Mouse (Mus musculus): ENCODE measurements around the gene Fam120a. TPM values are rescaled to one million over a fixed set of nuclear protein-coding genes. Genes with fewer than 3 reads are reported as not detected.

Gene Fam120a
- total RNA-seq, 2 experiments from 2014 or later: 76.8 to 77.6 TPM

Other genes starting within 250 kb of the Fam120a start
- 10 to 100 TPM; 36.3 to 37.0 TPM for gene Phf2, start 96.9 kb downstream of the Fam120a start, total RNA-seq (2021)
- gene Wnk2, start 180.0 kb upstream of the Fam120a start, total RNA-seq (2021): 100 to 1,000 TPM; 134 to 137 TPM
- 10 to 100 TPM; 17.2 to 17.4 TPM for gene Ninj1, start 219.5 kb upstream of the Fam120a start, total RNA-seq (2021)
- 10 to 100 TPM in 1 of 2 experiments, 1 to 10 TPM in 1; 7.6 to 12.6 TPM for gene Card19, start 248.0 kb upstream of the Fam120a start, total RNA-seq (2021)